In the genomic region with DNA sequence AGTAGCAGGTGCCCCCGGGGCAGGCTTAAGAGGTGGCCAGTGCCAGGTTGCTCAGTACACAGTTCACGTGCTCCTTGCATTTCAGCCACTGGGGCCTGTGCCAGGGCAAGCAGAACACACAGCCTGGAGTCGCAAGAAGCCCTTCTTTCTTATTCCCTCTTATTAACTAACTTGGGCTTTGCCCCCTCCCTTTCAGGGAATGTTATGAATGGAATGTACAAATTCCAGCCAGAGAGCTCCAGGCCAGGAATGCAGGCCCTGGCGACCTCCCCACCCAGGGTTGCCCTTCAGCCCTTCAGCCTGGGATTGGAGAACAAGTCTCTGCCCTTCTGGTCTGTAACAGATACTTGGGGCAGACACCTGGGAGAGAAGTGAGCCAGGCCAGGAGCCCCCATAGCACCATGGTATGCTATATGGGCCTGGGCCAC, we compare ENCODE assay signal across 9 mouse cellular contexts. TPM values are rescaled to one million over a fixed set of nuclear protein-coding genes. Genes with fewer than 3 reads are reported as not detected.
DNase-seq lines count a peak whose midpoint lies in the region; ATAC-seq and TF ChIP-seq lines count a peak whose summit lies in the region.
"Had no signal": no experiment of that assay in that cellular context is flagged by ENCODE, and none has a peak within 500 bp of the region (broad histone marks: within the 10 kb centered on the region; RNA-seq: fewer than 3 reads in every experiment).

No protein-coding gene starts in this region.

- H3K79me2 ChIP-seq in heart, adult 2 months (replicated peaks; ENCODE audit: control insufficient read depth, insufficient read depth, low read length), result no peaks in the 10 kb centered on the region

- H3K27me3 ChIP-seq in heart, adult 2 months (ENCODE audit: control insufficient read depth, insufficient read depth, low read length), result no peaks in the 10 kb centered on the region
- H3K27me3 ChIP-seq in kidney, adult 2 months (replicated peaks; ENCODE audit: control insufficient read depth, insufficient read depth, low read length), result no peaks in the 10 kb centered on the region
- H3K27me3 ChIP-seq in liver, embryonic 15.5 days, result no peaks in the 10 kb centered on the region

- intact Hi-C loops in heart, adult 2 months (cut with DNase I), result no loop called here

- no peak overlapping the region for H3K4me3 ChIP-seq in cortical plate, adult 2 months (ENCODE audit: insufficient read depth, low read length)
- H3K4me3 ChIP-seq in heart, adult 2 months, result no peak overlapping the region
- no peak overlapping the region for H3K4me3 ChIP-seq in kidney, adult 2 months (ENCODE audit: insufficient read depth, low read depth, low read length)
- H3K4me3 ChIP-seq in liver, embryonic 15.5 days (replicated peaks), result no peak overlapping the region

- H3K4me1 ChIP-seq in cortical plate, adult 2 months (ENCODE audit: control insufficient read depth, insufficient read depth, low read length), result peaks cover 7% of the 10 kb centered on the region
- H3K4me1 ChIP-seq in heart, adult 2 months (ENCODE audit: control insufficient read depth, insufficient read depth, low read length), result peaks cover 15% of the 10 kb centered on the region
- peaks cover 44% of the 10 kb centered on the region for H3K4me1 ChIP-seq in kidney, adult 2 months (ENCODE audit: control insufficient read depth, insufficient read depth, low read length)
- peaks cover 21% of the 10 kb centered on the region for H3K4me1 ChIP-seq in liver, embryonic 15.5 days (replicated peaks)

- H3K27ac ChIP-seq in cortical plate, adult 2 months (ENCODE audit: insufficient read depth, low read length), result peak overlapping the region; percentile 51
- peak overlapping the region; percentile 76 for H3K27ac ChIP-seq in heart, adult 2 months
- peak overlapping the region; percentile 98 for H3K27ac ChIP-seq in kidney, adult 2 months (ENCODE audit: insufficient read depth, low read depth, low read length)
- H3K27ac ChIP-seq in liver, embryonic 15.5 days (replicated peaks), result no peak overlapping the region

- ATAC-seq in cerebellum, adult (ENCODE audit: insufficient number of reproducible peaks, low FRiP score, low TSS enrichment), result no peak
- peak; percentile 36; the same call in 1 of the 2 replicates for ATAC-seq in liver, embryonic 15.5 days (ENCODE audit: insufficient read depth)

- no peak for TF ChIP-seq CTCF in cortical plate, adult 2 months (IDR thresholded peaks at IDR 0.05; ENCODE audit: extremely low read depth, insufficient read depth, low read length)
- TF ChIP-seq CTCF in heart, adult 2 months (IDR thresholded peaks at IDR 0.05), result no peak
- TF ChIP-seq CTCF in kidney, adult 2 months (conservative IDR thresholded peaks at IDR 0.05; ENCODE audit: insufficient read depth, insufficient read length, low read depth, low read length), result no peak

- H3K4me2 ChIP-seq in liver, embryonic 15.5 days, result no peak overlapping the region

- WGBS in heart, adult 2 months, result 48% methylated on average over 4 of the region's 4 CpGs
- WGBS in kidney, adult 2 months, result 19% methylated on average over 4 of the region's 4 CpGs
- 49% methylated on average over 4 of the region's 4 CpGs for WGBS in liver, embryonic 15.5 days (ENCODE audit: insufficient replicate concordance)

- no peaks in the 10 kb centered on the region for H3K9me3 ChIP-seq in liver, embryonic 15.5 days (replicated peaks)

- TF ChIP-seq POLR2A in cortical plate, adult 2 months (IDR thresholded peaks at IDR 0.05; ENCODE audit: extremely low read depth, insufficient read depth, low read length), result no peak
- TF ChIP-seq POLR2A in heart, adult 2 months (IDR thresholded peaks at IDR 0.05; ENCODE audit: insufficient read depth, low read depth, low read length), result no peak
- no peak for TF ChIP-seq POLR2A in kidney, adult 2 months (IDR thresholded peaks at IDR 0.05; ENCODE audit: low read depth, low read length)

- H3K36me3 ChIP-seq in heart, adult 2 months (ENCODE audit: control insufficient read depth, insufficient read depth, low read length), result peaks cover 7% of the 10 kb centered on the region; the same call in 1 of the 2 replicates
- H3K36me3 ChIP-seq in kidney, adult 2 months (ENCODE audit: control insufficient read depth, insufficient read depth, low read length), result no peaks in the 10 kb centered on the region
- H3K36me3 ChIP-seq in liver, embryonic 15.5 days (replicated peaks), result no peaks in the 10 kb centered on the region

- peak; percentile 49 to 52 for DNase-seq in cerebellum, postnatal 14 days
- peak; percentile 70 to 83 for DNase-seq in heart, adult 2 months
- peak; percentile 99 for DNase-seq in kidney, adult 2 months
- peak; percentile 78 to 82 for DNase-seq in right cerebral cortex, postnatal 10 days (ENCODE audit: low spot score in 2 of 2)
- no peak for DNase-seq in thymus, postnatal 14 days

- H3K9ac ChIP-seq in heart, adult 2 months (ENCODE audit: low read depth, low read length), result no peak overlapping the region; the same call in 1 of the 2 replicates
- H3K9ac ChIP-seq in liver, embryonic 15.5 days, result no peak overlapping the region

- TF ChIP-seq EP300 in heart, adult 2 months (IDR thresholded peaks at IDR 0.05; ENCODE audit: insufficient read depth, low read depth, low read length), result no peak; the same call in 1 of the 2 replicates

RNA-seq across cellular contexts. Expression of a gene that starts 22.0 kb away (rescaled TPM):
- 77.0 and 83.1 TPM in 2 replicates for polyA plus RNA-seq in cortical plate, adult 2 months (2012; rRNA removed)
- 1 to 10 TPM; 2.5 to 3.7 TPM for total RNA-seq in heart, adult 2 months (2021)
- polyA plus RNA-seq in heart, adult 2 months (2012; rRNA removed), result 3.2 and 7.5 TPM in 2 replicates
- polyA plus RNA-seq in kidney, adult 2 months (2012; rRNA removed), result 253 and 260 TPM in 2 replicates
- polyA plus RNA-seq in liver, embryonic 15.5 days (2015; fragmentation: Nextera tagmentation; extraction: Ambion mirVana), result 32.1 and 39.0 TPM in 2 replicates

RNA-seq across cellular contexts. Expression of a gene that starts 45.8 kb away (rescaled TPM):
- 31.9 and 33.0 TPM in 2 replicates for polyA plus RNA-seq in cortical plate, adult 2 months (2012; rRNA removed)
- 10 to 100 TPM; 64.7 to 67.4 TPM for total RNA-seq in heart, adult 2 months (2021)
- 54.7 and 60.2 TPM in 2 replicates for polyA plus RNA-seq in heart, adult 2 months (2012; rRNA removed)
- polyA plus RNA-seq in kidney, adult 2 months (2012; rRNA removed), result 131 and 170 TPM in 2 replicates
- polyA plus RNA-seq in liver, embryonic 15.5 days (2015; fragmentation: Nextera tagmentation; extraction: Ambion mirVana), result 18.4 and 22.4 TPM in 2 replicates
- total RNA-seq: CH12.LX had no signal
